Mouse (Mus musculus) spleen, embryonic (tissue): ENCODE measurements around the gene Fkbp5.

Experiments
- CTCF ChIA-PET: fragments of 350-600 bp; sonication (Branson Sonifier 250); formaldehyde crosslinking; loops from one replicate; lab custom pipeline; 2022; lab: Charles Lee

The Fkbp5 gene

DNA sequence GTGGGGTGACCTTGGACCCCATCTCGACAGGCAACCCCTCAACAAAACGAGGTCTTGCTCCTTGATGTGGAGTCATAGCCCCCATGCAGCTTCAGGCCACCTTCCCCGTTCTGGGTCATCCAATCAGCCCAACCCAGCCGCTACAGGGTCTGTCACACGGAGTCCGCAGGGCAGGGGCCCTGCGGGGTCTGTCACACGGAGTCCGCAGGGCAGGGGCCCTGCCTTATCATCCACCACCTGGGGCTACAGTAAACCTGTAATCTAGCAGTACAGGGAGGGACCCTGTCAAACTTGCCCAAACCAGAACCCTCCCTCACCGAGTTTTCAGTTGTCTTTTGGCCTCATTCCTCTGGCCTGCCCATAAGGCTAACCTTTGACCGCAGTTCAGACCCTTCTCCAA, 165.3 kb downstream of the Fkbp5 start:
- CTCF ChIA-PET = no interaction called here

DNA sequence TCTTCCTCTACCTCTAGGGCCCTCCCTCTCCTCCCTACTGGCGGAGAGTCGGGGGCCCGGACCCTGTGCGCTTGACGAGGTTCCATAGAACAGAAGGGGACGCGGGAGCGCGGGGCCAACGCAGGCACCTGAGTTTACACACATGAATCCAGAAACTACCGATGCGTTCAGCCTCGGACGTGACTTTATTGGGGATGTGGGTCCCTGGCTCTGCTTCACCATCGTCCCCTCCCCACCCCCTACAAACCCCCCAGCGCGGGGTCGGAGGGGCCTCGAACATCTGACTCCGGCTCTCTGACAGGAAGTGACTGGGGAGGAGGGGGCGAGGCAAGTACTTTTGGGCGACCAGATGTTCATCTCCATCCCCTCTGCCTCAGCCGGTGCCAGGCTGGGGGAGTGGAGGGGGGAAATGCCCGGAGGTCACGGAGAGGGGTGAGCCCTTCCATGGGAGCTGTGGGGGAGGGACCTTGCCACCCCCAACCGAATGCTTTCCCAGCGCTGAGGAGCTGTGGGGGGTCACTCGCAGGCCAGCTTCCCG, 165.9 kb downstream of the Fkbp5 start:
- CTCF ChIA-PET = no interaction called here

DNA sequence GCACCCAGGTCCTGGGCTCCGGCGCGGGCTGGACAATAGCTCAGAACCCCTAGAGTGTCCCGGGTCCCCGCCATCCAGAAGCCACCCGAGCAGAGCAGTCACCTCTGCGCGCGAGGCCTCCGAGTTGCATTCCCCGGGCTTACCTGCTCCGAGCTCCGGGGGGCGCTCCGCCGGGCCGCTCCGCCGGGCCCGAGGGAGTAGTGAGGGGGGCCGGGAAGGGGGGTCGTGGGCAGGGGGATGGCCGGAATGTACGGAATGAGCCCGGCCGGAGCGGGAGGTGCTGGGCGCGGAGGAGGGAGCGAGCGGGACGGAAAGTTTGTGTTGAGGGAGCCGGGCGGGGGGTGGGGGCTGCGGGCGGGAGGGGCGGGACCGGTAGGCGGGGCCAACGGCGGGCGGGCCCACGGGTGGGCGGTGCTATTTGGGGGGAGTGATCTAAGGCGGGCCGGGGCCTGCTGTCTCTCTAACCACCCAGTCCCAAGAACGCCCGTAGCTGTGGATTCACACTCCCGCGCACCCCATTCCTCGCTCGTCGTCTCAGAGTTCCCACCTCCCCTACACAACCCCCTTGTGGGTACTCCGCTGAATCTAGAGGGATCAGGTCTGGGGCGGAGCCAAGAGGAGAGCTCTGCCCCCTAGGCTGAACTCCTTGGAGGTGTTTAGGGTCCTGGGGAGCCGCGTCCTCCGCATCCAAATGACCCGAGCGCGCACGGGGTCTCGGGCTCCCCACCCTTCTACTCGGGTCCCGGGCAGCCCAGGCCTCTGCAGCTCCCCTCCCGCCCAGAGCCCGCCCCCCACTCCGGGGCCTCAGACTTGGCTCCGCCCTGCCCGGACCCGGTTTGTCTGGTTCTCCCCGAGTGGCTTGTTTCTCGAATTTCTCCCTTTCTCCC, 166.6 kb downstream of the Fkbp5 start, which contains the start of gene Tead3:
Gene Tead3, minus strand, starts transcription at position 352 of the 887 bp plus-strand sequence.
- CTCF ChIA-PET = no interaction called here

DNA sequence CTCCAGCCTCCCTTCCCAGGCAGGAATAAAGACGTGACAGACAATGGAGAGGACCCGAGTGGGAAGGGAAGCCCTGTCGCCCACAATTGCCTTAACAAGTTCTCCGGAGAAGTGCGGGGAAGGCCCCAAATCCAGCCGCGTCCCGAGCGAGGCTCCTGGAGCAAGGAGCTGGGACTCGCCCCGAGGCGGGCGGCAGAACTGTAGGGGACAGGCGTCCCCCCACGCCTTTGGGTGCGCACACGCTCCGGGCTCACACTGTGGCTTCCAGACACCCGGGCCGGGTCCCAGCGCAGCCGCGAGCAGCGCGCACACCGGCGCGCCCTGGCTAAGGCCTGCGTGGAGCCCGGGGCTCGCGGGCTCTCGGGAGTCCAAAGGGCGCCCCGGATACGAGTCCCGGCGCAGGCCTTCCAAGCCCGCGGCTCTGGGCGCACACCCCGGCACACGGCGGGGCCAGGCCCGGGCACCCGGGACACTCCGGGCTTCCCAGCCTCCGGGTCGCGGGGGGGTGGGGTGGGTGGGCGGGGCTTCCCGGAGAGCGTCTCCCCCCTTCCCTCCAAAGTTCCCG, 167.3 kb downstream of the Fkbp5 start:
- CTCF ChIA-PET = no interaction called here

DNA sequence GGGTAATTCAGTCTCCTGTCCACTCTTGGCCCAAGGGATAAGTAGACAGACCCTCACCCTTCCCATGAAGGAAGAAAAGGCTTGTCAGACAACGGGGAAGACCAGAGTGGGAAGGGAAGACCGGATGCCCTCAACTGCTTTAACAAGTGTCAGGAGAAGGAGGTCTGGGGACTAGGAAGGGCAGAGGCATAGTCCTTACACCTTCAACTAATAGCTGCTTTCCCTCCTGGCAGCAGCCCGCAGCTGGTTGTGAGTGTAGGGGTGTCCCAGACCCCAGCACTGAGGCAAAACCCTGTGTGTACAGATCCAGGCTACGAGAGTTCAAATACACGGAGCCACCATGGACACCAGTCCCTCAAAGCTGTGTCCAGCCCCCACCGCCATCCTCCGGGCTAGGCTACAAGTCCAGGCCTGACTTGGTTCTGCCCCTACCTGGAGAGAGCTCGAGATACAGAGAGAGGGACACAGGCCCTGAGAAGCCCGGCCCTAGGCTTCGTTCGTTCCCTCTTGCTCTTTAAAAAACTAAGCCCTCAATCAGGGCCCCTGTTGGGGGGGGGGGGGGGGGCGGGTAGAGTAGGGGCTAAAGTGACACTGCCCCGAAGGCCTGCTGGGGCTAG, 168.0 kb downstream of the Fkbp5 start:
- CTCF ChIA-PET = no interaction called here
